Mouse (Mus musculus): ENCODE measurements at regions not wholly inside any gene's neighbourhood (a gene's known extent, or its start where the extent isn't known, plus 50 kb on each side); places are given as distances from the start of the nearest gene placed in this dataset.

- no peak overlapping the region for H3K4me3 ChIP-seq (ENCODE audit: insufficient read depth, poor library complexity, severe bottlenecking)
- H3K79me3 ChIP-seq (ENCODE audit: low read depth), result no peaks in the 10 kb centered on the region
- no peaks in the 10 kb centered on the region for H3K79me2 ChIP-seq (ENCODE audit: control insufficient read depth, insufficient read depth)
- TF ChIP-seq CEBPB (IDR thresholded peaks at IDR 0.05; ENCODE audit: low read depth) (no peak), USF1 (IDR thresholded peaks at IDR 0.05; ENCODE audit: low read depth) (no peak), CTCF (IDR thresholded peaks at IDR 0.05; ENCODE audit: control insufficient read depth, insufficient read depth, insufficient read length) (no peak), FOSL1 (IDR thresholded peaks at IDR 0.05; ENCODE audit: insufficient read depth, low read length, poor library complexity, severe bottlenecking) (no peak), MYOG (IDR thresholded peaks at IDR 0.05; ENCODE audit: control insufficient read depth, extremely low read depth, insufficient read length) (no peak), MAX (IDR thresholded peaks at IDR 0.05) (no peak), MYOD1 (IDR thresholded peaks at IDR 0.05; ENCODE audit: control insufficient read depth, insufficient read length, low read depth) (no peak)
- no peaks in the 10 kb centered on the region for H3K36me3 ChIP-seq (ENCODE audit: control insufficient read depth, insufficient read depth)
- H3ac ChIP-seq (ENCODE audit: control insufficient read depth, insufficient read length, low read depth), result no peak overlapping the region
- peaks cover 35% of the 10 kb centered on the region for H3K27me3 ChIP-seq (ENCODE audit: control insufficient read depth, insufficient read depth, insufficient read length)
These were observed 161.7 kb upstream of the Cadm1 start for GRCm38 (mm10) chr9:47368015-47368901.

- TF ChIP-seq CTCF (IDR thresholded peaks at IDR 0.05; ENCODE audit: control insufficient read depth, insufficient read depth, insufficient read length) (no peak), MYOG (IDR thresholded peaks at IDR 0.05; ENCODE audit: control insufficient read depth, extremely low read depth, insufficient read length) (no peak), MYOD1 (IDR thresholded peaks at IDR 0.05; ENCODE audit: control insufficient read depth, insufficient read length, low read depth) (no peak), FOSL1 (IDR thresholded peaks at IDR 0.05; ENCODE audit: insufficient read depth, low read length, poor library complexity, severe bottlenecking) (no peak), MAX (IDR thresholded peaks at IDR 0.05) (no peak), CEBPB (IDR thresholded peaks at IDR 0.05; ENCODE audit: low read depth) (no peak), USF1 (IDR thresholded peaks at IDR 0.05; ENCODE audit: low read depth) (no peak)
- H3K79me3 ChIP-seq (ENCODE audit: low read depth), result no peaks in the 10 kb centered on the region
- H3K79me2 ChIP-seq (ENCODE audit: control insufficient read depth, insufficient read depth), result no peaks in the 10 kb centered on the region
- H3K4me3 ChIP-seq (ENCODE audit: insufficient read depth, poor library complexity, severe bottlenecking), result no peak overlapping the region
- peaks cover 18% of the 10 kb centered on the region for H3K27me3 ChIP-seq (ENCODE audit: control insufficient read depth, insufficient read depth, insufficient read length)
- no peak overlapping the region for H3ac ChIP-seq (ENCODE audit: control insufficient read depth, insufficient read length, low read depth)
- no peaks in the 10 kb centered on the region for H3K36me3 ChIP-seq (ENCODE audit: control insufficient read depth, insufficient read depth)
These were observed 157.7 kb upstream of the Cadm1 start for GRCm38 (mm10) chr9:47372296-47372695.

GRCm38 (mm10) chr9:47374086-47374485, 155.9 kb upstream of the Cadm1 start:
- no peaks in the 10 kb centered on the region for H3K36me3 ChIP-seq (ENCODE audit: control insufficient read depth, insufficient read depth)
- peaks cover 2% of the 10 kb centered on the region for H3K27me3 ChIP-seq (ENCODE audit: control insufficient read depth, insufficient read depth, insufficient read length)
- no peak for TF ChIP-seq FOSL1 (IDR thresholded peaks at IDR 0.05; ENCODE audit: insufficient read depth, low read length, poor library complexity, severe bottlenecking)
- no peak for TF ChIP-seq USF1 (IDR thresholded peaks at IDR 0.05; ENCODE audit: low read depth)
- no peak for TF ChIP-seq MYOG (IDR thresholded peaks at IDR 0.05; ENCODE audit: control insufficient read depth, extremely low read depth, insufficient read length)
- TF ChIP-seq CTCF (IDR thresholded peaks at IDR 0.05; ENCODE audit: control insufficient read depth, insufficient read depth, insufficient read length), result no peak
- TF ChIP-seq MYOD1 (IDR thresholded peaks at IDR 0.05; ENCODE audit: control insufficient read depth, insufficient read length, low read depth), result no peak
- TF ChIP-seq CEBPB (IDR thresholded peaks at IDR 0.05; ENCODE audit: low read depth), result no peak
- no peak for TF ChIP-seq MAX (IDR thresholded peaks at IDR 0.05)
- no peaks in the 10 kb centered on the region for H3K79me3 ChIP-seq (ENCODE audit: low read depth)
- H3K4me3 ChIP-seq (ENCODE audit: insufficient read depth, poor library complexity, severe bottlenecking), result no peak overlapping the region
- no peak overlapping the region for H3ac ChIP-seq (ENCODE audit: control insufficient read depth, insufficient read length, low read depth)
- H3K79me2 ChIP-seq (ENCODE audit: control insufficient read depth, insufficient read depth), result no peaks in the 10 kb centered on the region

- TF ChIP-seq FOSL1 (IDR thresholded peaks at IDR 0.05; ENCODE audit: insufficient read depth, low read length, poor library complexity, severe bottlenecking), result no peak
- TF ChIP-seq MYOG (IDR thresholded peaks at IDR 0.05; ENCODE audit: control insufficient read depth, extremely low read depth, insufficient read length), result no peak
- TF ChIP-seq USF1 (IDR thresholded peaks at IDR 0.05; ENCODE audit: low read depth), result no peak
- no peak for TF ChIP-seq MAX (IDR thresholded peaks at IDR 0.05)
- TF ChIP-seq MYOD1 (IDR thresholded peaks at IDR 0.05; ENCODE audit: control insufficient read depth, insufficient read length, low read depth), result no peak
- TF ChIP-seq CTCF (IDR thresholded peaks at IDR 0.05; ENCODE audit: control insufficient read depth, insufficient read depth, insufficient read length), result no peak
- TF ChIP-seq CEBPB (IDR thresholded peaks at IDR 0.05; ENCODE audit: low read depth), result no peak
- no peaks in the 10 kb centered on the region for H3K36me3 ChIP-seq (ENCODE audit: control insufficient read depth, insufficient read depth)
These were observed 153.3 kb upstream of the Cadm1 start for GRCm38 (mm10) chr9:47376645-47377044.

GRCm38 (mm10) chr9:47378541-47378940, 151.4 kb upstream of the Cadm1 start:
- no peak overlapping the region for H3ac ChIP-seq (ENCODE audit: control insufficient read depth, insufficient read length, low read depth)
- H3K27me3 ChIP-seq (ENCODE audit: control insufficient read depth, insufficient read depth, insufficient read length), result peaks cover 15% of the 10 kb centered on the region
- no peak for TF ChIP-seq MAX (IDR thresholded peaks at IDR 0.05)
- TF ChIP-seq MYOG (IDR thresholded peaks at IDR 0.05; ENCODE audit: control insufficient read depth, extremely low read depth, insufficient read length), result no peak
- no peak for TF ChIP-seq FOSL1 (IDR thresholded peaks at IDR 0.05; ENCODE audit: insufficient read depth, low read length, poor library complexity, severe bottlenecking)
- TF ChIP-seq USF1 (IDR thresholded peaks at IDR 0.05; ENCODE audit: low read depth), result no peak
- TF ChIP-seq CEBPB (IDR thresholded peaks at IDR 0.05; ENCODE audit: low read depth), result no peak
- TF ChIP-seq MYOD1 (IDR thresholded peaks at IDR 0.05; ENCODE audit: control insufficient read depth, insufficient read length, low read depth), result no peak
- no peak for TF ChIP-seq CTCF (IDR thresholded peaks at IDR 0.05; ENCODE audit: control insufficient read depth, insufficient read depth, insufficient read length)
- no peaks in the 10 kb centered on the region for H3K79me2 ChIP-seq (ENCODE audit: control insufficient read depth, insufficient read depth)
- H3K36me3 ChIP-seq (ENCODE audit: control insufficient read depth, insufficient read depth), result no peaks in the 10 kb centered on the region
- no peak overlapping the region for H3K4me3 ChIP-seq (ENCODE audit: insufficient read depth, poor library complexity, severe bottlenecking)
- no peaks in the 10 kb centered on the region for H3K79me3 ChIP-seq (ENCODE audit: low read depth)

More at GRCm38 (mm10) chr9:47376645-47377044, 153.3 kb upstream of the Cadm1 start:
- H3K27me3 ChIP-seq (ENCODE audit: control insufficient read depth, insufficient read depth, insufficient read length), result peaks cover 15% of the 10 kb centered on the region
- no peak overlapping the region for H3K4me3 ChIP-seq (ENCODE audit: insufficient read depth, poor library complexity, severe bottlenecking)
- no peaks in the 10 kb centered on the region for H3K79me2 ChIP-seq (ENCODE audit: control insufficient read depth, insufficient read depth)
- H3ac ChIP-seq (ENCODE audit: control insufficient read depth, insufficient read length, low read depth), result no peak overlapping the region
- H3K79me3 ChIP-seq (ENCODE audit: low read depth), result no peaks in the 10 kb centered on the region
